Mouse (Mus musculus) C2C12 (cell line): ENCODE results near the gene Rerg. TPM values are rescaled to one million over a fixed set of nuclear protein-coding genes. Genes with fewer than 3 reads are reported as not detected.
A peak's percentile ranks its signal among the peaks of the same experiment; 100 is the strongest.

Source experiments
- H3K27me3 ChIP-seq: one replicate; pipeline ENCODE4 v1.6.1; 2011; ENCODE audit not compliant: control insufficient read depth, insufficient read depth, insufficient read length
- H3K36me3 ChIP-seq: one replicate; pipeline ENCODE4 v1.6.1; 2011; ENCODE audit not compliant: control insufficient read depth, insufficient read depth
- H3K4me3 ChIP-seq: one replicate; pipeline ENCODE4 v1.5.1; 2011; ENCODE audit warnings: mild to moderate bottlenecking, control low read depth; ENCODE audit not compliant: poor library complexity, insufficient read depth, severe bottlenecking
- H3K79me2 ChIP-seq: one replicate; pipeline ENCODE4 v1.6.1; 2011; ENCODE audit not compliant: control insufficient read depth, insufficient read depth
- H3K79me3 ChIP-seq: one replicate; pipeline ENCODE4 v1.6.1; 2011; ENCODE audit warnings: low read depth, control low read depth
- H3ac ChIP-seq: one replicate; pipeline ENCODE3; 2011; ENCODE audit warnings: low read depth; ENCODE audit not compliant: control insufficient read depth, insufficient read length
- CEBPB ChIP-seq: IDR thresholded peaks from one replicate; pipeline ENCODE4 v1.6.1; 2011; ENCODE audit warnings: low read depth, mild to moderate bottlenecking, control low read depth, moderate library complexity
- CTCF ChIP-seq: IDR thresholded peaks from one replicate; pipeline ENCODE4 v1.5.1; 2011; ENCODE audit not compliant: control insufficient read depth, insufficient read depth, insufficient read length
- FOSL1 ChIP-seq: IDR thresholded peaks from one replicate; pipeline ENCODE4 v1.8.0; 2011; ENCODE audit warnings: mild to moderate bottlenecking, low read length; ENCODE audit not compliant: poor library complexity, insufficient read depth, severe bottlenecking
- MAX ChIP-seq: IDR thresholded peaks from one replicate; pipeline ENCODE4 v1.6.1; 2011; ENCODE audit warnings: mild to moderate bottlenecking, control low read depth
- MYOD1 ChIP-seq: IDR thresholded peaks from one replicate; pipeline ENCODE4 v1.6.1; 2011; ENCODE audit warnings: low read depth; ENCODE audit not compliant: control insufficient read depth, insufficient read length
- MYOG ChIP-seq: IDR thresholded peaks from one replicate; pipeline ENCODE4 v1.6.1; 2011; ENCODE audit not compliant: control insufficient read depth, insufficient read length; ENCODE audit errors: extremely low read depth
- USF1 ChIP-seq: IDR thresholded peaks from one replicate; pipeline ENCODE4 v1.6.1; 2011; ENCODE audit warnings: low read depth, mild to moderate bottlenecking, control low read depth, moderate library complexity
- polyA plus RNA-seq: library from polyadenylated mRNA; unstranded; fragments of >200 nt; fragmentation: generic; extraction: Trizol; gene quantifications from one replicate; pipeline ENCODE4 v1.2.1, GENCODE M21; 2012; ENCODE audit warnings: missing spikeins

The Rerg gene
- polyA plus RNA-seq, 1 experiment = 0.21 TPM

DNA sequence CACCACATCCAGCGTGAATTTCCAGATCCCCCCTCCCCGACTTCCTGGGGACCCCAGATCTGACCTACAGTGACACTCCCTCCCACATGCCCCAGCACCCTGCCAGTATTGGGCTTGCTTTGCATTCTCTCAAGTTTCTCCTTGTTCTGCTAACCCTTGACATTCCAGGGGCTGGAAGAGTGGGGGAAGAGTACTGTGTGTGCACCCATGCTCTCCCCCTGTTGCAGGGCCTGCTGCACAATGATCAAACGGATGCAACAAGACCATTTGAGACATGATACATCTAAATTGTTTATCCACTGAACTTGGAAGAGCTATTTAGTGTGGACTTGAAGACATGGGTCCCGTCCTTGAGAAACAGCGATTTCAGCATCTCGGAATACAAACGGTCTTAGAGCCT is 349 bp upstream of the Rerg start:
- TF ChIP-seq MAX (no peak), USF1 (no peak), FOSL1 (no peak), CEBPB (no peak), CTCF (no peak), MYOG (no peak), MYOD1 (no peak)
- H3K4me3 ChIP-seq = no peak overlapping the region
- no peaks in the 10 kb centered on the region for H3K36me3 ChIP-seq
- no peaks in the 10 kb centered on the region for H3K79me2 ChIP-seq
- H3K79me3 ChIP-seq = no peaks in the 10 kb centered on the region
- H3K27me3 ChIP-seq = no peaks in the 10 kb centered on the region
- H3ac ChIP-seq = no peak overlapping the region

- H3K79me2 ChIP-seq = no peaks in the 10 kb centered on the region
- H3K79me3 ChIP-seq = no peaks in the 10 kb centered on the region
- TF ChIP-seq FOSL1 = no peak
- peak; percentile 96 for TF ChIP-seq CTCF
- no peak overlapping the region for H3K4me3 ChIP-seq
- no peaks in the 10 kb centered on the region for H3K27me3 ChIP-seq
- no peaks in the 10 kb centered on the region for H3K36me3 ChIP-seq
- peak overlapping the region; percentile 49 for H3ac ChIP-seq
These were observed 927 bp downstream of the Rerg start for GRCm38 (mm10) chr6:137169171-137169968.

DNA sequence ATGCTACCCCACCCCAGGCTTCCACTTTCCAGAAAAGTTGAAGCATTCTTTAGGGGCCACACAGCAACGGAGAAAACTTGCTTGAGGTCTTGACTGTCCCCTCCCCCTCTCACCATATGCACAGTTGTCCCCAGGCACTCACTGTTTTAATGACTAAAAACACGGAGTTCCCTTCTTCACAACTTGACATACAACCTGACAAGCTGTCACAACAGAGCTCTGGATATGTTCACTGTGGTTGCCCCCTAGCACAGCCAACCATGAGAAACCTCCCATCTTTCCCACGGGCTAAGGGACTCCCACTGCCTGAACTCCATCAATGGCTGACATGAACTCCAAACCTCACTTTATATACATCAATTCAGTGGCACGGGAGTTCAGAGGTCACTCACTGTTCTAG is 3.5 kb downstream of the Rerg start:
- Histone ChIP-seq H3K27me3 (no peaks in the 10 kb centered on the region), H3K4me3 (no peak overlapping the region), H3K79me3 (no peaks in the 10 kb centered on the region), H3K36me3 (no peaks in the 10 kb centered on the region), H3K79me2 (no peaks in the 10 kb centered on the region), H3ac (no peak overlapping the region)
- TF ChIP-seq MYOG (no peak), CTCF (no peak), MYOD1 (no peak), CEBPB (no peak), FOSL1 (no peak), MAX (no peak), USF1 (no peak)

- Histone ChIP-seq H3K79me3 (no peaks in the 10 kb centered on the region), H3K36me3 (no peaks in the 10 kb centered on the region), H3K79me2 (no peaks in the 10 kb centered on the region), H3K4me3 (no peak overlapping the region), H3K27me3 (no peaks in the 10 kb centered on the region), H3ac (no peak overlapping the region)
- TF ChIP-seq MYOD1 = no peak
- TF ChIP-seq CEBPB = no peak
- TF ChIP-seq MAX = no peak
- no peak for TF ChIP-seq FOSL1
- no peak for TF ChIP-seq CTCF
- TF ChIP-seq MYOG = no peak
- TF ChIP-seq USF1 = no peak
These were observed 6.7 kb downstream of the Rerg start for GRCm38 (mm10) chr6:137163571-137163970.

DNA sequence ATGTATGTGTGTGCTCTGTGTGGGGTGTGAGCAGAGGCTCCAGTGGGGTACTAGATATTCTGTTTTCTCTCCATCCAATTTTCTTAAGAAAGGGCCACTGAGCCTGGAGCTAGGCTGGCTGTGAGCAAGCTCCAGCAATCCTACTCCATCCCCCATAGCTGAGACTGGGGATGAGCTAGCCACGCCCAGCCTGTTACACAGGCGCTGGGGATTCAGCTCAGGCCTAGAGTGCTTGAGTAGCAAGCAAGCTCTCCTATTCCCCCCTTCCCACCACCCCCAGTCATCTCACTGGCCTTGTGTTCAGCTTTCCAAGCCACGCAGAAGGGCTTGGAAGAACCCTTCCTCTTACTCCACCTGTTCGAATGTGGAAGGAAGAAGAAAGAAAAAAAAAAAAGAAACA is 7.2 kb downstream of the Rerg start:
- Histone ChIP-seq H3ac (no peak overlapping the region), H3K79me2 (no peaks in the 10 kb centered on the region), H3K79me3 (no peaks in the 10 kb centered on the region), H3K27me3 (no peaks in the 10 kb centered on the region), H3K4me3 (no peak overlapping the region), H3K36me3 (no peaks in the 10 kb centered on the region)
- TF ChIP-seq CTCF (no peak), MAX (no peak), USF1 (no peak), CEBPB (no peak)

- Histone ChIP-seq H3K27me3 (no peaks in the 10 kb centered on the region), H3ac (no peak overlapping the region), H3K36me3 (no peaks in the 10 kb centered on the region), H3K79me3 (no peaks in the 10 kb centered on the region), H3K4me3 (no peak overlapping the region), H3K79me2 (no peaks in the 10 kb centered on the region)
- TF ChIP-seq CEBPB (no peak), FOSL1 (no peak), MYOG (no peak), CTCF (no peak), USF1 (no peak), MYOD1 (no peak), MAX (no peak)
These were observed 7.8 kb downstream of the Rerg start for GRCm38 (mm10) chr6:137162481-137162880.
